Mouse (Mus musculus): ENCODE data around the gene Trafd1.

Gene Trafd1

DNA sequence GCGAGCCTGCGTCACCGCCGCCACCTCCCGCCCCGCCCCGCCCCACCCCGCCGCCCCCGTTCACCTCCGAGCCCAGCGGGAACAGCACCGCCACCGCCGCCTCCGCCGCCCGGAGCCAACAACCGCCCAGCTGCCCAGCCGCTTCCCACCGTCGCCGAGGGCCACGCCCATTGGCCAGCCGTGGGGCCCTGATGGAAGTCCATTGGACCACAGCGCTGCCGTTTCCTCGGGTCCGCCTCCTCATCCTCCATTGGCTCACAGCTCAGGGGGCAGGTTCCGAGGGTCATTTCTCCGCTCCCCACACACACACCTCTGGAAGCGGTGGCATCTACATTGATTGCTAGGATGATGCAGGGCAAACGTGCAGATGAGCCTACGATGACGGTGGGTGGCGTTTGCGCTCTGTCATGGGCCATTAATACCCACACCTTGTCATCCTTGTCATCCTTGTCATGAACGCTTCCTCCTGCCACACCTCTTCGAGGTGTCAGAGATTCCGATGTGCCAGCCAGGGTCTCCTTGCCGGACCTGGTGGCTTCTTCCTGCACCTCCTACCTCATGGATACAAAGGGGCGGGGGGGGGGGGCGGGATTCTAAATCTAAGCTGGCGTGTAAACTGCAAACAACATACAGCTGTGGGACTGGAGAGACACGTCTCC, at the start of gene Trafd1:
Gene Trafd1, minus strand, starts transcription at position 172 of the 659 bp plus-strand sequence.
- ATAC-seq (ENCODE audit: low TSS enrichment) = peak; percentile 71

DNA sequence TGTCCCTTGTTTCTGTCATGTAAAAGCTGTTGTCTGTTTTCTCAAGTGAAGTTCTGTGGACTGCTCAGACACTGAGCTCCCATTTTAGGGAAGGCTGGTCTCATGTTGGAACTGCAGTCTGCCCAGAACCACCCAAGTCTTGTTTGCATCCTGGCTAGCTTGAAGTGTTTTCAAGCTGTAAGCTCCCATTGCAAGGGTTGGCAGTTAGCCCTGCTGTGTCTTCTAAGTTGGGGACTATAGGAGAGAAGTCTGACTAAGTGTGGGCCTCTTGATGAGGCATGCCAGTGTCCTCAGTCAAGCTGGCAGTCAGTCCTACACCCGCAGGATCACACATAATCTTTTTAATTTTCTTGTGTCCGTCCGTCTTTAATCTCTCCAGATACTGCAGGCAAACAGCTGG, 43.5 kb upstream of the Trafd1 start:
- peak; percentile 83; the same call in 1 of the 2 replicates for ATAC-seq (ENCODE audit: low TSS enrichment)

DNA sequence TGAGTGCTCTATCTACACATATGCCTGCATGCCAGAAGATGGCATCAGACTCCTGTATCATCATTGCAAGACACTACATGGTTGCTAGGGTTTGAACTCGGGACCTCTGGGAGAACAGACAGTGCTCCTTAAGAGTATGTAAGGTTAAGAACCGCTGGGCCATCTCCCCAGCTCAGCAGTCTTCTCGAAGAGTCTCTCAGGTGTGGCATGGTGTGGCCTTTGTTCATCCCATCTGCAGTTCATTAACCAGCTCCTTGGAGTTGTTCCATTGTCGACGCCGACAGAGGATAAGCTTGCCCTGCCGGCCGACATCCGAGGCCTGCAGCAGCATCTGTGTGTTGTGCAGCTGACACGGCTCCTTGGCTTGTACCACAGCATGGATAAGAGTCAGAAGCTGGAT, 37.9 kb upstream of the Trafd1 start:
- no peak for ATAC-seq (ENCODE audit: low TSS enrichment)

DNA sequence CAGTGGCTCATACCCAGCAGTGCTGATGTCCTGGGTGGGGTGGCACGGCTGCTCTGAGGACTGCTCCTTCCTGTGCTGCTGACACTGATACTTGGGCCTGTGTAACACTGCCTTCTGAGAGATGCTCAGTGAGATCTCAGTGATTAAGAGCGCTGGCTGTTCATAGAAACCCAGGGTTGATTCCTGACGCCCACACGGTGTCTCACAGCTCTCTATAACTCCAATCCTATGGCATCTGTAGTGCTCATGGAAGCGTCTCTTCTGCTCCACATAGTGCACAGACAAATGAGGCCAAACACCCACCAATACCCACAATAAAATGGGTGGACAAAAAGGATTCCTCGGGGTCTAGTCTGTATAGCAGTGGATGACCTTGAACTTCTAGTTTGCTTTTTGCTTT, 37.4 kb upstream of the Trafd1 start:
- ATAC-seq (ENCODE audit: low TSS enrichment) = peak; percentile 64; the same call in 1 of the 2 replicates

DNA sequence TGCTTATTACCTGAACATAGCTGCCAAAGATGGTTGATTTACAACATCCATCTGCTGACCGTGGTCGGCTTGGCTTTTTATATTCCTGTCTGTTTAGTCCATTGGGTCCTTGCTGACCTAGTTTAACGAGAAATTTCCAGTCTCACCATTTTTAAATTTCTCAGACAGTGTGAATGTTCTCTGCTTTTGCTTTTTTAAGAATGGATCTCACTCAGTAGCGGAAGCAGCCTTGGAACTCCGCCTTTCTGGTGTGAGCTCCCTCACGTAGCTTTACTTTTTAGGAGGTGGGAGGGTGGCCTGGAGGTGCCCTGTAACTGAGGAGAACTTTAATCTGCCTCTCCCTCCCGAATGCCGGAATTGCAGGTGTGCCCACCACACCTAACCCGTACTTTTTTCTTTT, 35.3 kb upstream of the Trafd1 start:
- ATAC-seq (ENCODE audit: low TSS enrichment) = peak; percentile 66; the same call in 1 of the 2 replicates

DNA sequence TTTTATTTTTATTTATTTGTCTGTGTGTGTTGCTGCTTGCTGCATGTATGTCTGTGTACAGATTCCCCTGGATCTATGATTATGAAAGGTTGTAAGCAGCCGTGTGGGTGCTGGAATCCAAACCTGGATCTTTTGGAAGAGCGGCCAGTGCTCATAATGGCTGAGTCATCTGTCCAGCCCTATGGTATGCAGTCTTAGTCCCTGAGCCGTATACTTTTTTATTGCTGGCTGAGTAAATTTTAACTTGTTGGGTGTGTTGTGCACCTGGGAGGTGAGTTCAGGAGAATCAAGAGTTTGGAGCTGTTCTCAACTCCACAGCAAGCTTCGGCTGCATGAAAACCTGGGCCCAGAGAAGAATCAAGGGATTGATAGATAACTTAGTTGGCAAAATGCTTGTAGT, 25.5 kb upstream of the Trafd1 start:
- ATAC-seq (ENCODE audit: low TSS enrichment) = no peak

DNA sequence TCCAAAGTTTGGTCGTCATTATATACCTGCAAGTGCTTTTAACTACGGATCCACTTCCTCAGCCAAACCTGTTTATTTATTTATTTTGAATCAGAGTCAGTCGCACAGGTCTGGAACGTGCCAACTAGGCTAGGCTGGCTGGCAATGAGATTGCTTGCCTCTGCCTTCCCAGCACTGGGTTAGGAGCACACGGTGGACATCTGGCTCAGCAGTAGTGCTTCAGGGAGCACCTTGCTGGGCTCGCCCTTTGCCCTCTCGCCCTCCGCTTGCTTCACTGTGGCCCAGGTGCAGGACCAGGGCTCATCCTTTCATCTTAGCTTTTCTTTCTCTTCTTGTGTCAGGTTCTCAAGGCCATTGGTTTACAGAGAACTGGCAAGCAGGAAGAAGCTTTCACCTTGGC, 22.4 kb upstream of the Trafd1 start:
- no peak for ATAC-seq (ENCODE audit: low TSS enrichment)

DNA sequence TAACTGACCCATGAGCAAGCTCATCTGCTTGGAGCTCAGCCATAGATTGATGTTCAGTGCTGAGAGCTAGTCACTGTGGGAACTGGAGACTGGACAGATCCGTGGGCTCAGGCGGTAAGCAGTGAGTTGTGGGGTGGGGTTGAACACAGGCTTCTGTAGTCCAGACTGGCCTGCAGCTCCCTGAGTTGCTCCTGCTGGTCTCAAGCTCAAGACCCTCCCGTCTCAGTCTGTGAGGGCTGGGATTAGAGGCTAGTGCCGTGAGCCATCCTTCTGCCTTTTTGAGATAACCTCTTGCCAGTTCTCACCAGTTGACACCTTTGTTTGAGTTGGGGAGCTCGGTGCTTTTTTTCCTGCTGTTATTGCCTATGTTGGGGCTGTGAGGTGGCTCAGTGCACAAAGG, 15.4 kb upstream of the Trafd1 start:
- no peak for ATAC-seq (ENCODE audit: low TSS enrichment)

DNA sequence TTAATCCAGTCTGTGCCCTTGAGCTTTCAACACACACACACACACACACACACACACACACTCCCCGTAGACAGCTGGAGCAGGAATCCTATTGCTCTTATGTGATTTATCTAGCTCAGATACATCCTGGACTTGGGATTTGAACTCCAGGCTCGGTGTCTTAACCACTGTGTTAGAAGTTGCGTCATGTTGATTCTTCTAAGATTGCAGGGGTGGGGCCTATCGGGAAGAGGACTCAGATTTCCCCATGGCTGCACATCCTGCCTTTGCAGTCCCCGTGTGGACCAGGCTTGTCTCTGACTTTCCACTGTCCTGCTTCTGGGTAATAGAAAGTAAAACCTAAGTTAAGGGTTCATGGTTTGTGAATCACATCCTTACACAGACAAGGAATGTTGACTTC, 14.6 kb upstream of the Trafd1 start:
- no peak for ATAC-seq (ENCODE audit: low TSS enrichment)

DNA sequence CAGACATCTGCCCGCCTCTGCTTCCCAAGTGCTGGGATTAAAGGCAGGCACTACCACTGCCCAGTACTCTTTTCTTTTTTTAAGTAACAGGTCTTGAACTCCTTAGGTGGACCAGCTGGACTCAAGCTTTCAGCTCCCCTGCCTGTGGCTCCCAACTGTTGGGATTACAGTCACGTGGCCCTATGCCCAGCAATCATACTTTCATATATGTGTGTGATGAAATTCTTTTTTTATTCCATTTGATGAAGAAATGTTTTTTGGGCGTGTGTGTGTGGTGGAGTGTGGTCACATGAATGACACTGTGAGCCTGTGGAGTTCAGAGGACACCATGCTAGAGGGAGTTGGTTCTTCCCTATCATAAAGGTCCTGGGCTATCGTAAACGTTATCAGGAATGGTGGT, 14.1 kb upstream of the Trafd1 start:
- no peak for ATAC-seq (ENCODE audit: low TSS enrichment)

DNA sequence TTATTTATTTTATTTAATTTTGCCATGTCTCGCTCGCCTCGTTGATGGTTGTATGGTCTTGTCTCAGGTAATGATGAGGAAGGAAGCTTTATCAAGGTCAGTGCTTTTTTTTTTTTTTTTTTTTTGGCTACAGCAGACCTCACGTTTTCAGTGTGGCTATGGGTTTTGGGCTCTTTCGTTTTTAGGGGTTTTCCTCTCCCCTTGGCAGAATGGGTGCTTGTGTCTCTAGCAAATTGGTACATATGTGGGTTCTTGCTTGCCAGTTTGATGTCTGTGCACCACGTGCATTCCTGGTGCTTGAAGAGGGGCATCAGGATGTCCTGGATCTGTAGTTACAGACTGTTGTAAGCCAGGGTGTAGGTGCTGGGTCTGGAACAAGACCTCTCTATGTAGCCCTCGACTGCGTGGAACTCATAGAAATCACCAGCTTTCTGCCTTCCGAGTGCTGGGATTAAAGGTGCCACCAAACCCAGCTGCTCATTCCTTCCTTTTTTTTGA, 13.6 kb upstream of the Trafd1 start:
- no peak for ATAC-seq (ENCODE audit: low TSS enrichment)

DNA sequence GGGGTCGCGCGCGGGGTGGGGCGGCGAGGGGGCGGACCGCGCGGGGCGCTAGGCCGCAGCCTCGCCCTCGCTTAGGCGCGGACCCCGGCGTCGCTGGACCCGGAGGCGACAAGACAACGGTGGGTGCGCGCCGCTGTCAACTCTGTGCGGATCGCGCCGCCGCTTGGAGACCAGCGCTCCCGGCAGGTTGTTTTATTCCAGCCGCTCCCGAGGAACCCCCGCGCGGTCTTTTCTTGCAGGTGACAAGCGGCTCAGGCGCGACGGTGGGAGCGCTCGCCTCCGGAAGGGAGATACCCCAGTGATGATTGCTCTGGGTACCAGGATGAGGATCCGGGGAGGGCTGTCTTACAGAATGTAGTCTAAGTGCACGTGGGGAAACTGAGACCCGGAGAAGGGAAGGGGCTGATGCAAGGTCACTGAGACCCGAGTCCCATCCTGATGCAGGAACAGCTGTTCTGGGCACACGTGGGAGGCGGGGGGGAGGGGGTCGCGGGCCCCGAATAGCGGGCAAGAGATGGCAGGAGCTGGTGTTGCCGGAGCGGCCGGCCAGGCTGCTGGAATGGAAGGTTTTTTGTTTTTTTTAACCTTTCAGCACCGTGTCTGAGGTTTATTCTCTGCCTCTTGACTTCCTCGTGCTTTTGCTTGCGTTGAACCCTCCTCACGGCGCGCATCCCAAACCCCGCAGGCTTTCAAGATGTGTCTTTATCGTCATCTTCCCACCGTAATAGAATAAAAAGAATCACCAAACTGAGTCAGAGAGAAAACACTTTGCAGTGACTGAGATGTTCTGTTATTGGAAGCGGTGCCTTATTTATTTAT, 12.9 kb upstream of the Trafd1 start:
- ATAC-seq (ENCODE audit: low TSS enrichment) = peak; percentile 42; the same call in 1 of the 2 replicates

DNA sequence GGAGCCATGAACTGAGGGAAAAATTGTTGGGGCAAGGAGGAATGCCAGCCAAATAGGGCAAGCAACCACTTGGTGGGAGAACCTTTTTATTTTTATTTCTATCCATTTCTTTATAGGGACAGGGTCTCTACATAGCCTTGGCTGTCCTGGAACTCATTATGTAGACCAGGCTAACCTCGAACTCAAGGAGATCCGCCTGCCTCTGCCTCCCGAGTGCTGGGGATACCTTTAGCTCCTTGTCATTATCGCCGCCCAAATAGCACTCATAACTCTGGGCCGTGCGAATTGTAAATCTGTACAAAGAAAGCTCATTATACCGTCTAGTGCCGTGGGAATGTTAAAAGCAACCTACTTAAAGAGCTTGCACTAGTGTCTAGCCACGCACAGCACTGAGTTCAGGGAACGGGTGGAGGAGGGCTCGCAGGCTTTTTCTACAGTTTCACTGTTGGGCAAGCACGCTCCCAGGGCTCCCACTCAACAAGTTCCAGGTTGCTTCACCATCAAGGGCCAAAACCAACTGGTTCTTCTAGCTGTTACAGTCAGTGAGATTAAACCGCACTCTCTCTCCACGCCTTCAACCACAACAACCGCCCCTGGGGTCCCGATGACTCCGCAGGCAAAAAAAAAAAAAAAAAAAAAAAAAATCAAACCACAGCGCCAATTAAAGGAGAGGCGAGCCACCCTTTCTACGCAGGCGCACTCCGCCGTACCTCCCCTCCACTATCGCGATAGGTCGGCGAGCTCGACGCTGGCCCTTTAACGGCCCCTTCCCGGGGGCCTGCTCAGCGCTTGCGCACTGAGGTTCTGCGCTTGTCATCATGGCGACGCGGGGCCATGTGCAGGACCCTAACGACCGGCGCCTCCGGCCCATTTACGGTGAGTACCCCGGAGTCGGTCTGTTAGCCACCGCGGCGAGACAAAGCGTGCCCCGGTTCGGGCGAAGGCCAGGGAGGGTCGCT, 12.0 kb upstream of the Trafd1 start, which contains the start of gene Naa25:
Gene Naa25, plus strand, starts transcription at position 750 of the 959 bp plus-strand sequence.
- peak; percentile 97 for ATAC-seq (ENCODE audit: low TSS enrichment)

DNA sequence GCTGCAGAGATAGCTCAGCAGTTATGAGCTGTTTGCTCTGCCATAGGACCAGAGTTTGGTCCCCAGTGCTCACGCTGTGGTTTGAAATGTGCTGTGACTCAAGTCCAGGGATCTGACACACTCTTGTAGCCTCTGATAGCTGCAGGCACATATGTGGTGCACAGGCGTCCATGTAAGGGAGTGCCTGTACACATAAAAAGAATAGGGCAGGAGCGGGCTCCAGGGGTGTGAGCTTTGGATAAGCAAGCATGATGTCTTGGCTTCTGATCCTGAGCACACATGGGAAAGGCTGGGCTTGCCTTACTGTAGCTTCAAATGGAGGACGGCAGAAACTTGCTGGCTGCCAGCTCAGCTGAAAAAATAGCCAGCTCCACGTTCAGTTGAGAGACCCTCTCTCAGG, 10.2 kb upstream of the Trafd1 start:
- no peak for ATAC-seq (ENCODE audit: low TSS enrichment)

DNA sequence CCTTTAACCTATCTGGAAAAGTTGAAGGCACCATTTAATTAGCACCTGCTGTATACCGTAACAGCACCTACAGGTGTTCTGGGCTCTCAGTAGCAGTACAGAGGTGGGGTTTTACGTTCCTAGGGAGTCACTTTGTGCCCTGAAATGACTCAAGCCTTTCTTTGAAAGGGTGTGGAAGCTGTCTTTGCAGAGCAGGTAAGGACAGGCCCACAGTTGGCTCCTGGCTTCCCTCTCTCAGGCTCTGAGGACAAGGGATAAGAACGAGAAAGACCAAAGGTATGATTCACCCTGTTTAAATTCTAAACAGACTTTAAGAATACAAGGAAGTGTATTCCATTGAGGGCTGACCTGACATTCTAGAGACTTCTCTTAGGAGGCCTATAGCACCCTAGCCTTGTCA, 8.0 kb upstream of the Trafd1 start:
- ATAC-seq (ENCODE audit: low TSS enrichment) = no peak

DNA sequence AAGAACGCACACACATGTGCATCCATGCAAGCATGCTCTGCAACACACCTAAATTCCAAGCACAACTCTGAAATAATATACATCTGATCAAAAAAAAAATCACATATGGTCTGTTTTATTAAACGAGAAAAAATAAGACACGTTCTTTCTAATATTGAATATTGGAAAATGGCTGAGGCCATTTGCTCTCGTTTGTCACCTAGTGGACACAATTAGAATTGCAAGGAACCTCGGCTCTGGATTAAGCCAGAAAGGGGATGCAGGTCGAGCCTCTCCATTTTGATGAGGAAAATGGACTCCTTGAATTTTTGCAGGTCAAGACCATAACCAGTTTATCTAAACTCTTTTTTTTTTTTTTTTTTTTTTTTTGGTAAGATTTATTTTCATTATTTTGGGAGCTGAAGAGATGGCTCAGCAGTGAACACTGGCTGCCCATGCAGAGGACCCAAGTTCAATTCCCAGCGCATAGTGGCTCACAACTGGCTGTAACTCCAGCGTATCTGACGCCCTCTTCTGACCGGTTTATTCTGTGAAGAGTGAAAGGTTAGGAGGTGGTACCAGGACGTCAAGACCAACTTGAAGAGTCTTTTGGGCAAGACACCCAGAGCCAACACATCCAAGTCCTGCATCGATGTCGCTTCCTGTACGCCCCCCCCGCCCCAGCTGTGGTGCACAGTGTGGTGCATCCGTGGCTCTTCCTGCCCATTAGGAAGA, 7.4 kb upstream of the Trafd1 start:
- no peak for ATAC-seq (ENCODE audit: low TSS enrichment)

DNA sequence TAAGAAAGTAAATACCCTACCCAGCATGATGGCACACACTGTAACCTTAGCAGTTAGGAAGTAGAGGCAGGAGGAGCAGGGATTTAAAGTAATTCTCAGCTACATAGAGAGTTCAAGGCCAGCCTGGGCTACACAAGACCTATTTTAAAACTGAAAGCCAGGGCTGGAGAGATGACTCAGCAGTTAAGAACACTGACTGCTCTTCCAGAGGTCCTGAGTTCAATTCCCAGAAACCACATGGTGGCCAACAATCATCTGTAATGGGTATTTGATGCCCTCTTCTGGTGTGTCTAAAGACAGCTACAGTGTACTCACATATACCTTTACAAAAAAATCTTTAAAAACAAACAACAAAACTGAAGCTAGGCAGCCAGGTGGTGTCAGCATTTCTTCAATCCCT, 4.3 kb upstream of the Trafd1 start:
- no peak for ATAC-seq (ENCODE audit: low TSS enrichment)

DNA sequence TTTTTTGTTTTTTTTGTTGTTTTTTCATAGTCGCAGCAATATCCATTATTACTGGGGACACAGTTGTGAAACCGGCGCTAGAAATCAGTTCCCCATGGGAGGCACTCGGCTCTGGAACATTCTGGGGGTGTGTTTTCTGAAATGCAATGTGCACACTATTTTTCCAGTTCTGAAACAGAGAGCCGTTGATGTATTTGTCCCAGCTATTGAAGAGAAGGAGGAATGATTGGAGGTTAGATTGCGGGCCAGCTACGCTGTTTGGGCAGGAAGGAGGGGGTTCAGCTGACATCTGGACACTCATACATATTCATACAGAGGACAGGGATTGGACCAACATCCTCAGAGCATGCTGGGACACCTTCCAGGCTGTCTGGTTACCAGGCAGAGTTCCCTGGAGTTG, 3.7 kb upstream of the Trafd1 start:
- peak; percentile 38; the same call in 1 of the 2 replicates for ATAC-seq (ENCODE audit: low TSS enrichment)

DNA sequence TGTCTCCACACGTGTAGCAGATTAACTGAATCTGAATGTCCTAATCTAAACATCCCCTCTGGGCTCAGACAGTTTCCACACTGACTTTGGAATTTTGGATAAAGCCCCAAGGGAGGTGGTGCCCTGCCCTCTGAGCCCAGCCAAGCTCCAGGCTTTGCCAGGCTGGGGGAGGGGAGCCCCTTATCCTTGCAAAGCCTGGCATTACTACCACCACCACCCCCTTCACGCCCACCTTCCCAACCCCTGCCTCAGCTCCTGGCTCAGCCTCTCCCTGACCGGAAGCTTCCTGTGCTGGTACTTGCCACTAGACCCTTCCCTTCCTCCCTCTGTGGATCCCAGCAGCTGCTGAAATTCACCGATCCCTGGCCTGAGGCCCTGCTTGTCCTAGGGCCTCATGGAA, 1.7 kb upstream of the Trafd1 start:
- no peak for ATAC-seq (ENCODE audit: low TSS enrichment)

DNA sequence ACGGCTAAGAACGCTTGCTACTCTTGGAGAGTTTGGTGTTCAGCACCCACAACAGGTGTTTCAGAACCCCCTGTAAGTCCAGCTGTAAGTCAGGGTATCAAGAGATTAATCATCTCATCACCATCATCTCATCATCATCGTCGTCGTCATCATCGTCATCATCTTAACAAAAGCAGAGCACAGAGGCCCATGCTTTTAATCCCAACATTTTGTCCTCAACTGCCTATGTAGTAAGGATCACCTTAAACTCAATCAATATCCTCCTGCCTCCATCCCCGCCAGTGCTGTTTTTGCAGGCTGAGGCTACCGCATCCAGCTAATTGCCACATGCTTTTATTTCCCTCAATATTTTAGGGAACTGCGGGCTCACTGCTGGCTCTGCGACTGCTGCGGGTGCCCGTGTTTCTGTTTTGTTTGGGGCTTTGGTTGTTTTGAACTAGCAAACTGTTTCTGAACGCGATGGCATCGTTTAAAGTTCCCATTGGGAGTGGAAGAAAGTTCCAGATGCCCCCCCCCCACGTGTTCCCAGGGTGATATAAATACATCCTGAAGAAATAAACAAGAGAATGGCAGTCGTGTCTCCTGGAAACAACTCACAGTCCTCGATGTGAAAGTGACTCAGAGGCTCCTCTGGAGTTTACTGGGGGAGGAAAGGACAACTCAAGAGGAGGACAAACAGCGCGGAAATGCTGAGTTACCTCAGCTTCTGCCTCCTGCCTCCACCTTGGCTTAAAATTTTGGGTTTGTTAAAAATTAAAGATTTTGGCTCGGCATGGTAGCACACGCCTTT, 883 bp upstream of the Trafd1 start:
- ATAC-seq (ENCODE audit: low TSS enrichment) = peak; percentile 35; the same call in 1 of the 2 replicates
